Comparison of ENCODE assay signal across 26 mouse cellular contexts in genomic region chr7:101253071-101253470, GRCm38 (mm10). TPM values are rescaled to one million over a fixed set of nuclear protein-coding genes. Genes with fewer than 3 reads are reported as not detected.
DNase-seq lines count a peak whose midpoint lies in the region; ATAC-seq and TF ChIP-seq lines count a peak whose summit lies in the region.
"Had no signal": no experiment of that assay in that cellular context is flagged by ENCODE, and none has a peak within 500 bp of the region (broad histone marks: within the 10 kb centered on the region; RNA-seq: fewer than 3 reads in every experiment).

No protein-coding gene starts in this region.

- no peaks in the 10 kb centered on the region for H3K27me3 ChIP-seq in testis, adult 2 months (ENCODE audit: control insufficient read depth, insufficient read depth, low read length)
- H3K27me3 ChIP-seq in splenic B cell, adult 2 months (ENCODE audit: control insufficient read depth, insufficient read depth, low read length, poor library complexity, severe bottlenecking): no peaks in the 10 kb centered on the region
- H3K27me3 ChIP-seq: embryonic facial prominence, embryonic 13.5 days; embryonic facial prominence, embryonic 15.5 days; forebrain, embryonic 12.5 days; Patski had no signal

- no peak for TF ChIP-seq POLR2A in testis, adult 2 months (IDR thresholded peaks at IDR 0.05; ENCODE audit: control insufficient read depth, low read depth, low read length)

- ATAC-seq in frontal cortex, adult (ENCODE audit: low TSS enrichment): no peak
- ATAC-seq: activated CD4-positive, CD25-positive, alpha-beta regulatory T cell, adult 4 months; forebrain, embryonic 14.5 days; forebrain, embryonic 16.5 days; Patski had no signal

- no peaks in the 10 kb centered on the region for H3K36me3 ChIP-seq in testis, adult 2 months (ENCODE audit: control insufficient read depth, insufficient read depth, low read length)
- peaks cover 19% of the 10 kb centered on the region for H3K36me3 ChIP-seq in splenic B cell, adult 2 months (ENCODE audit: control insufficient read depth, insufficient read depth, low read length, poor library complexity, severe bottlenecking)

- H3K4me1 ChIP-seq in testis, adult 2 months (ENCODE audit: control insufficient read depth, insufficient read depth, low read length): peaks cover 2% of the 10 kb centered on the region; the same call in 1 of the 2 replicates
- H3K4me1 ChIP-seq: embryonic facial prominence, embryonic 13.5 days; embryonic facial prominence, embryonic 15.5 days; forebrain, embryonic 10.5 days; forebrain, embryonic 12.5 days had no signal

- H3K4me3 ChIP-seq in testis, adult 2 months (ENCODE audit: control insufficient read depth, low read depth, low read length): peak overlapping the region; percentile 25; the same call in 1 of the 2 replicates
- H3K4me3 ChIP-seq: embryonic facial prominence, embryonic 13.5 days; embryonic facial prominence, embryonic 15.5 days; erythroblast, embryonic 14.5 days; forebrain, embryonic 10.5 days; forebrain, embryonic 12.5 days had no signal

- H3K27ac ChIP-seq in testis, adult 2 months (ENCODE audit: control insufficient read depth, insufficient read depth, low read depth, low read length): no peak overlapping the region
- H3K27ac ChIP-seq: embryonic facial prominence, embryonic 13.5 days; embryonic facial prominence, embryonic 15.5 days; forebrain, embryonic 10.5 days; forebrain, embryonic 12.5 days had no signal

- peak; percentile 19 to 22 for DNase-seq in spleen, adult 18-20 months
- DNase-seq in spleen, adult 12 weeks (ENCODE audit: low spot score): no peak
- DNase-seq in testis, postnatal 14 days (ENCODE audit: low spot score): no peak
- peak; percentile 33 to 37 for DNase-seq in B cell, adult 2 months
- peak; percentile 53 for DNase-seq in splenic B cell, adult 2 months (ENCODE audit: low read depth, low spot score)
- no peak for DNase-seq in urinary bladder, postnatal 14 days (ENCODE audit: low spot score)
- DNase-seq: adrenal gland, adult 8-10 months; adrenal gland, postnatal 14 days; cerebellum, adult 11 months; cerebellum, adult 18-20 months; cerebellum, adult 8-10 months; cerebellum, adult 9-11 months; cerebellum, postnatal 14 days; cerebellum, postnatal 36 days; embryo, embryonic 11 days had no signal

- TF ChIP-seq CTCF in testis, adult 2 months (IDR thresholded peaks at IDR 0.05; ENCODE audit: control insufficient read depth, insufficient read depth, insufficient replicate concordance, low read depth, low read length): no peak

RNA-seq across cellular contexts. Expression of gene Atg16l2, which starts 49.0 kb away (rescaled TPM):
- 2.2 and 2.9 TPM in 2 replicates for polyA plus RNA-seq in testis, adult 2 months (2012; rRNA removed)

Comparison
In these comparisons a context has a peak if more than half of its experiments do, and no peak if none do; other contexts are left out.
1. DNase-seq: peak in spleen, adult 18-20 months (2 of 2), B cell, adult 2 months (2 of 2) and splenic B cell, adult 2 months (single experiment); none in spleen, adult 12 weeks (single experiment), testis, postnatal 14 days (single experiment) and urinary bladder, postnatal 14 days (single experiment).